Mouse (Mus musculus) heart, postnatal 0 days (tissue): ENCODE results near the gene Erbin.

Experiments used
- CTCF ChIP-seq: IDR thresholded peaks from 2 replicates; pipeline ENCODE4 v1.5.1; 2016; ENCODE audit warnings: antibody characterized with exemption, control low read depth, low read depth
- EP300 ChIP-seq: IDR thresholded peaks from 2 replicates; pipeline ENCODE4 v1.6.1; 2016; ENCODE audit warnings: antibody characterized with exemption, low read depth

- TF ChIP-seq CTCF (no peak), EP300 (no peak)
These were observed 49.5 kb downstream of the Erbin start for GRCm38 (mm10) chr13:103870786-103871185.
